Mouse (Mus musculus) lung, adult 18-20 months (tissue): Measurements from ENCODE around the gene 2810004N23Rik.

Experiments
- DNase-seq, 2 experiments: peaks; one replicate each; pipeline ENCODE4 v3.0.0; 2022; ENCODE audit warnings: mixed read lengths in 2 of 2

Gene 2810004N23Rik

DNA sequence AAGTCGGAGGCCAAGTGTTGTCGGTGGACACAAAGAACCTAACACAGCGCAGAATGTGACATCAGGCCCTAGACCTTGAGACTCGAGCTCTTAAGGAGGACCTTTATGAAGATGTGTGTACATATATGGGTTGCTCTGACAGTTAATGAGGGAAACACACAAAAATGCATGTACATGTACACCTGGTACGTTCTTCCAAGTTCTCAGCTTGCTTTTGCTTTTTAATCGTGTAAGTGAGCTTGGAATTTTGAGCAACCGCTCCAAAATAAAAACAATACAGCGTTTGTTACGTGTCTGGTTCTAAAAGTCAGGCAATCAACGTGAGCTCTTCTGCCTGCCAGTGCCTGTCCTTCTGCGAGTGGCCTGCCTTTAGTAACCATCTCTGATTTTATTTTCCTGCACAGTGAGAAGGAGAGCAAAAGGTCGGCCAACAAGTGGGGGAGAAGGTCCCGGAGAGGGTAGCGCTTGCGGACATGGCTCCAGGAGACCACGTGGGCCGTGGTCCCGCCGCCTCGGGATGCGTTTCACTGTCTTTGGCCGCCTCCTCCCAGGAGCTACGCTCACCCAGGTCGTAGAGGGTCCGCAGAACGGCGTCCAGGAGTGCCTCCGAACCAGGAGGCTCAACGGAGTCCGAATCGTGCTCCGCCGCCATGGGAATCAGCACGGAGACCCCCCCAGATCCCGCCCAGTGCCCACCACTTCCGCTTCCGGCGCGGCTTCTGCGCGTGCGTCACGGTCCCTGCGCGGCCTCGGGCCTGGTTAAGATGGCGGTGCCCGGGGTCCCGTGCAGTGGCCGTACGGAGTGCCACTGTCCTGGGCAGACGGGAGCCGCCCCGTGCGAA is at the start of gene 2810004N23Rik, which contains the start of gene Gnpat:
Gene 2810004N23Rik, minus strand, starts transcription at position 800 of the 842 bp plus-strand sequence.
Gene Gnpat, plus strand, starts transcription at position 713 of the 842 bp plus-strand sequence.
- peak; percentile 91 to 94 for DNase-seq

DNA sequence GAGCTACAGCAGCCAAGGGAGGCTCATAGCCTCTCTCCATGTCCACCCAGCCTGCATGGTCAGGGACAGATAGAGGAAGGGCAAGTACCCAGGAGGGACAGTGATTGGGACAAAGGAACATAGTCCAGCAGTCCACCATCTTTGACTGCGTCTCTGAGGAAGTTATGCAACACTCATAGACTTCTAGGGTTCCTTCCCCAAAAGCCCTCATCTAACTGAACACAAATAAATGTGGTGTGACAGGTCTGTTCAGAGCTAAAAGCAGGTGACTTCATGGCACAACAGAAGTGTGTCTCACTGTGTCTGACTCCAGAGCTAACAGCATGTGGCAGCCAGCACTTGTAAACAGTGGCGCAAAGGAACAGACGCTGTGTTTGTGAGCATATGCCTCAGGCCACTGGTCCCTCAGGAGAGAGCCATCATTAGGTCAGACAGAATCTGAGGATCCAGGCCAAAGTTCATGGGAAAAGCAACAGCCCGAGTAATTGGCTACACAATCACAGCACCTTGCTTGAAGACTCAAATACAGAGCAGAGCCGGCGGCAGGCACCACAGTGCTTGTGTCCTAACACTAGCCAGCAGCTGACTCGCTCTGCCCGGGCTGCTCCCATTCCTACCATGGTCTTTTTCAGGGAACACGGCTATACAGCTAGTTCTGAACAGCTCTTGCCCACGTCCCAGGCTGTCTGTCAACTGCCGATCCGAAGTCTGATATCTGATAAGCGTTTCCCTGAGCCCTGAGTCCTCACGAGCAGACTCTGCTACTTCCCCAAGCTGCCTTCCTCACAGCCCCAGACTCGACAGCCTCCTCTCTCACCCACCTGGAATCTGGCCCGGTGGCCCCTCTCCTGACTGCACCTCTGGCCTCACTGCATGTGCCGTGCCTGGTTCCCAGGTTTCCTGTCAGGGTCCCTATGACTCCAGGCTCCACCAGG is 49.3 kb upstream of the 2810004N23Rik start:
- DNase-seq, result no peak

DNA sequence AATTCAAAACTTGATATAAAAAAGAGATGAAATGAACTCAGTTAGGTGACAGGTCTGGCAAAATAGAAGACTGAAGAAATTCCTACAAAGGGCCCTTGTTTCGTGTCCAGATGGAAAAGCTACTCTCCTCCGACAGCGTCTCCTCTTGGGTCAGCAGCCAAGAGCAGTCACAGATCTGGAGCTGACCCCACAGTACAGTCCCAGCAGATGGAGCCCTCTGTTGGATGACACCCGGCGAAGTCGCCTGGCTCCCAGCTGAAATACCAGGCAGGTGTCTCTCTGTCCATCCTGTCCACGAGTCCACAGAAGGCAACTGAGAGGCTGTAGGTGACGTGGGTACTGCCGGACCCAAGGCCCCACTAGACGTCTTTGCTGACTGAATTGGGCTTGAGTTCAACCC is 47.4 kb upstream of the 2810004N23Rik start:
- no peak for DNase-seq

DNA sequence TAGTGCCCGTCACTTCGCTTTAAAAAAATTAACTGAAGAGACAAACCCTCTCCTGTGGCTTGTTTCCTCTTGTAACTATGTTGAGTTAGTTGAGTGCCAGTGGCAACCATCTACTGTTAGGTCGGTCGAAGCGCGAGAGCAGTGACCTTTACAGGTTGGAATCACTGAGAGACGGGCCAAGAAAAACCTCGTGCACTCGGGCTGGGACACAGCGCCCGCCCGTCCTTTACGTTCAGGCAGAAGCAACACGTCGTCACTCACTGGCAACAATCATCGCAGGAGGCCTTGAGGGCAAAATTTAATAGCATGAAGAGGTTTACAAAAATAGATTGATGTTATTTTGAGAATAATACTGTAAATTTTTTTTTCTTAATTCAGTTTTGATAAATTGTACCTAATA is 47.0 kb upstream of the 2810004N23Rik start:
- DNase-seq, result no peak

DNA sequence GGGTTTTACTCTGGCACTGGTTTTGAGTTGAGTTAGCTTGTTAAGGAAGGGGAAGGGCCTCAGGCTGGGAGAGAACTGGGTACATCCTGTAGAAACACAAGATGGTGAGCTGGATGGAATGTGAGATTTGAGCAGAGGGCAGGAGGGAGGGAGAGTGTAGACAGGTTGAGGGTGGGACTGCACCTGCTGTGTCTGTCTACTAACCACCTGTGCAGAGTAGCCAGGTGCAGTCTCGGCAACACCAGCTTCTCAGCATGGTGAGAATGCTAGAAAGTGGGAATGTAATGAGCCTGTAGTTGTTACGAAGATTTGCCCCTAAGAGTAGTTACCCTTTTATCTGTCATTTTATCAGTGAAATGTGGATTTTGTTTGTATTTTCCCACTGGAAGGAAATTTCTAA is 42.6 kb upstream of the 2810004N23Rik start:
- DNase-seq, result no peak

DNA sequence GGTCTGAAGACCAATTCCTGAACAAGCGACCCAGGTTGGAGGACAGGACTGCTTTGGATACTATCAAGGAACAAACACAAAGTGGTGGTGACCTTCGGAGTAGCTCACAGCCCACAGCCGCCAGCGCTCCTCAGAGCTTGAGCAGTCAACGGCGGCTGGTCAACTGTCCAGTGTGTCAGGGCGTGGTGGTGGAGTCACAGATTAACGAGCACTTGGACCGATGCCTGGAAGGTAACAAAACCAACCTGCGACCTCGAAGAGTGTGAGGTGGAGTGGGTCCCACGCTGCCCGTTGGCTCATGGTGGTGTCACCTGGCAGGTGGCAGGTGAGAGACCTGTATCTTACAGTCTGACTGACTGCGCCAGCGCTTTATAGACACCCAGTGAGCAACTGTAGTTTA is 40.3 kb upstream of the 2810004N23Rik start:
- DNase-seq, result no peak

DNA sequence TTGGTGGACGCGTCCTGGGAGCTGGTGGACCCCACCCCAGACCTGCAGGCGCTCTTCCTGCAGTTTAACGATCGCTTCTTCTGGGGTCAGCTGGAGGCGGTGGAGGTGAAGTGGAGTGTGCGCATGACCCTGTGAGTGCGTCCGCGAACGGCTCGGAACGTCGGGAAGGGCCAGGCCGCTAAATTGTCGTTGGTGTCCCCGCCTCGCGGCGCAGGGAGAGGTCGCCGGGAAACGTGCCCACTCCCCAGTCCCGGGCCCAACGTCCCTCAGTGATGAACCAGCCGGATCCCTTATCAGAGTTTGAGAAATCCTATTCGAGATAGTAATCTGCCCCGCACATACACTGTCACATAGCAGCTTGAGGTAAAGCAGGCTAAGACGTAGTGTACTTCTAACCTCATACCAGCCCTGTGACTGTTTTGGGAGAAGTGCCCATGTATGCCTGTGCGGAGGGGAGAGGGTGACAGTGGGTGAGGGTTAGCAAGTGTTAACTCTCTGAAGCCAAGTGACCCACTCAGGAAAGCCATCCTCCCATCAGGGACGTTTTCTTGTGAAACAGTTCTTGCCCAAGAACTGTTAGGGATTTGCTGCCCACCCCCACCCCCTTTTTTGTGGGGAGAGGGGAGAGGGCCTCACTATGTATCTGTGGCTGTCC is 35.5 kb upstream of the 2810004N23Rik start:
- no peak for DNase-seq

DNA sequence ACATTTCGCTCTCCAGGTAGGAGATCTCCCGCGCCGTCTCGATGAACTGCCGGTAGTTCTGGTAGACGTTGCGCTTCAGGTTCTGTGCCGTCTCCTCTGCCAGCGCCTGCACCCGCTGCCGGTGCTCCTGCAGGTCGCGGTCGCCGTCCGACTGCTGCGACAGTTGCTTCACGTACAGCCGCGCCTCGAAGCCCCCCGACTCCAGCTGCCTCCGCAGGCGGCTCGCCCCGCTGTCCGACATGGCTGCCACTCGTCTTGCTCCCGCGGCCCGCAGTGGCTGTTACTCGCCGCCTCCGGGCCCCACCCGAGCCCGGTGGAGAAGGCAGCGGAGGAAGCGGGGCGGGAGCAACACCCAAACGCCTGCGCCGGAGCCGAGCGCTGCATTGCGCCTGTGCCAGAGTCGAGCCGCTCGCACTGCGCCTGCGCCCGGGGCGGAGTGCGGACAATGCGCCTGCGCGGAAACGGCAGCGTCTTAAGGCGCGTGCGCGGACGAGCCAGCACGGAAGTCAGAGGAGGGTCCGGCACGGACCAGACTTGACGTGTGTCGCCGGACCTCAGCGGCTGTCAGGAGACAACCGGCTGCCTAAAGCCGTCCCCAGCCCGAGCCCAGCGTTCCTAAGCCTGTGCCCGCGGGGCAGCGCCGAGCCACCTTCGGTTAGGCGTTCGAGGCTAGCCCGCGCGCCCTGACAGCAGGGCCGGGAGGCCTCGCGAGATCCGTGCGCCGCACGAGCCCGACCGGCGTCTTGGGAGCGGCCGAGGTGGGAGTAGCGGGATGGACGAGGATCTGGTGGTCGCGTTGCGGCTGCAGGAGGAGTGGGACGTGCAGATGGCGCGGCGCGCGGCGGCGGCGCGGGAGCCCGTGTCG is 34.7 kb upstream of the 2810004N23Rik start, which contains the start of the genes Exoc8 and Sprtn:
Gene Exoc8, minus strand, starts transcription at position 320 of the 865 bp plus-strand sequence.
Gene Sprtn, plus strand, starts transcription at position 501 of the 865 bp plus-strand sequence.
- DNase-seq, result peak; percentile 95 to 97

DNA sequence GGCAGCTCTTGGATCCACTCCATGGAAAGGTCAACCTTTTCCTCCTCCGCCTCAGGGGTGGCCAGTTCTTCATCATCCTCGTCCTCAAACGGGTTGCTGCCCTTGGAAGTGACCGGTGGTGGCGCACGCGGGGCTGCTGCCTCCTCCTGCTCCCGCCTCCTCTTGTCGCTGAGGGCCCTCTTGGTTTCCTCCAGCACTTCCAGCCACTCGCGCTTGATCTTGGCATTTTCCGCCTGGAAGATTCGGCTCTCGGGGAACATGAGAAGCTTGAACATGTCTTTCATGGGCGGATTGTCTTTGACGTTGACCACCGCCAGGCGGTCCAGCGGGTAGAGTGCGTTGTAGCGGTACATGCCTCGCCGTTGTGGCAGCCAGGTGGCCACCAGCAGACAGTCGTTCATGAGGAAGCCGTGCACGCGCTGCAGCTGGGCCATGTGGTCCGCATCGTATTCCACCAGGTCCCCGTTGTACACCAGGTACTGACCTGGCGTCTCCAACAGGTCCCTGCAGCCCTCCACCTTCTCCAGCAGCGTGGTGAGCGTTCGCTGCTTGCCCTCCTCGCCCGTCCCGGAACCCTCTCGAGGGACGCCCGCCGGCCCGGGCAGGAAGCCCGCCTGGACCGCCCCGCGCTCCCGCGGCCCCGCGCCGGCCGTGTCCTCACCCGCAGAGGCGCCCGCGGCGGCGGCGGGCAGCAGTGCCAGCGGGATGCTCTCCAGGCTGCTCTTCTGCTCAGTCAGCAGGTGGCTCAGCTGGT is 33.9 kb upstream of the 2810004N23Rik start:
- peak; percentile 90 to 92 for DNase-seq

DNA sequence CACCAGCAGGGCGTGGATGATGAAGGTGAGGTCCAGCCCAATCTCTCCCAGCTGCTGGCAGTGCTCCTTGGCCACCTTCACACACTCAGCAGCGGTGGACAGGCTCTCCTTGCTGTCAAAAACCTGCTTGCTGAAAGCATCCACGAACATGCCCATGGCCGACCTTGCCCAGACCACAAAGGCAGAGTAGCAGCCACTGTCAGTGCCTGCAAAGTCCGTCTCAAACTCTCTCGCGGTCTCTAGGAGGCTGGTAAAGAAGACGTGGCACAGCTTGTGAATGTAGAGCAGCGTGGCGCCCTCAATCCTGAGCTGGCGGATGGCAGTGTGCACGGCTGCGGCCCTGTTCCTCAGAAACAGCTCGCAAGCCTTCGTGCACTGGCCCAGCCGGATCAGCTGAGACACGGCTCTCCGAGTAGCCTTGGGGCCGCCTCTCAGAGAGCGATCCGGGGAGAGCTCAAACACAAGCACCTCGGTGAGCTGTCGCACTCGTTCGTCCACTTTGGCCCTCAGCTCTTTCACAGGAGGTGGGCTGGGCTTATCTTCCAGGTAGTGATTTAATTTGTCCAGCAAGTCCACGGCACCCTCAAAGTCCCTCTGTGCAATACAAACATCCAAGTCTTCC is 33.2 kb upstream of the 2810004N23Rik start:
- no peak for DNase-seq

DNA sequence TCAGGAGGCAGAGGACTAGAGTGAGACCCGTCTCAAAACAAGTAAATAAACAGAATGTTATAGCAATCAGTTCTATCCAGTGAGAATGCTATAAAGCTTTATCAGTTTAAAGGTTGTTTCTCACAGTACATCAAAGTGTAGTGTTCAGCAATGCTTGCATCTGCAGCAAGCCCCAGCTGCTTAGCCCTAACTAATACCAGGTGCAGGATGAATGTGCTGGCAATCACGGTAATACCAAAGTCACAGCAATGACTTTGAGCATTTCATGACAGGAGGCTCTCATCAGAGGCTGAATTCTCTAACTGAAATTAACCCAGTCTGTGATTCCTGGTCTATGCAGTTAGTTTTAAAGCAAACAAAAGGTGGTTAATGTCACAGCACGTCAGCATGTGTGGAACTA is 29.7 kb upstream of the 2810004N23Rik start:
- no peak for DNase-seq

DNA sequence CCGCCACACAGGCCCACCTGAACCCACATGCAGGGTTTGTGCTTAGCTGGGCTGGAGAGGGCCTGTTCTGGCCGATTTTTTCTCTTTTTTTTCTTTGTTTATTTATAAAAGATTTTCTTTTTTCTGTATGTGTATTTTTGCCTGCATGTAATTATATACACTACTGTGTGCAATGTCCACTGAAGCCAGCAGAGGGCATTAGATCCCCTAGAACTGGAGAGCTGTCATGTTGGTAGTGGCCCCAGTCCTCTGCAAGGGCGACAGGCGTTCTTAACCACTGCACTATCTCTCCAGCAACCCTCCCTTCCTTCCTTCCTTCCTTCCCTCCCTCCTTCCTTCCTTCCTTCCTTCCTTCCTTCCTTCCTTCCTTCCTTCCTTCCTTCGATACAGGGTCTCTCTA is 25.5 kb upstream of the 2810004N23Rik start:
- DNase-seq, result no peak

DNA sequence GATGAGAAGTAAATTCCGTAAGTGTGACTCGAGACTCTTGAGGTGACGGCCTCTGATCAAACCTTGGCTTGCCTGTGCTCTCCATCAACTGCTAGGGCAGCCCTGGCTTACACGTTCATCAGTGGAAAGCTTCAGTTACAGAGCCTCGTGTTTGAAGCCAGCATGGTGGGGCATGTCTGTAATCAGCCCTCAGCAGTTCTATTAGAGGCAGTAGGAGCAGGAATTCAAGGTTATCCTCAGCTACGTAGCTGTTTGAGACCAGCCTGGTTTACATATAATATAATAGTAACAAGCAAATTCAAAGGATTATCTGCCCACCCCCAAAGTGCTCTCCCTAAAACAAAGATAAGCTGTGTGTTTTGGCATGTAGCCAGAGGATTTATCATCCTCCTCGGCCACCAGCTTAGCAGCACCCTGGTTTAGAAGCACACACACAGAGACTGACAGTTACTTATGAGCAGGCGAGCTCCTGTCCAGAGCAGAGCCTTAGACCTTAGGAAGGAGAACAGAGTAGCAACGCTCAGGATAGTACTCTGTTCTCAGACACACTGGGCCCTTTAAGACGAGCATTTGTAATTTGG is 16.1 kb upstream of the 2810004N23Rik start:
- DNase-seq, result no peak

DNA sequence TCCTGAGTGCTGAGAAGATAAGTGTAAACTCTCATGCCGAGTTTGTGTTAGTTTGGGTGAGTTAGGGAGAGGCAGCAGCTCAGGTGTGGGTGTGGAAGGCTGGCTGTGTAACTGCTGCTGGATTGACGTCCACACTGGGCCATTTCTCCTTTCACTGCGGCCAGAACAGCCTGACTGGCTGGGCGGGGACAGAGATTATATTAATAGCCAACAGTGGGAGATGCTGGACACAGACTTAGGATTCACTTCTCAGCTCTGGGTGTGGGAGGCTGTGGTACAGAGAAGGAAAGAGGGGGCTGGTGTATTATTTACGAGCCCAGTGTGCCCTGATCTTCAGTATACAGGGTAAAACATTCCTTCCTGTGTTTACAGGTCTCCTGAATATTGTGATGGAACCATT is 15.2 kb upstream of the 2810004N23Rik start:
- DNase-seq, result no peak

DNA sequence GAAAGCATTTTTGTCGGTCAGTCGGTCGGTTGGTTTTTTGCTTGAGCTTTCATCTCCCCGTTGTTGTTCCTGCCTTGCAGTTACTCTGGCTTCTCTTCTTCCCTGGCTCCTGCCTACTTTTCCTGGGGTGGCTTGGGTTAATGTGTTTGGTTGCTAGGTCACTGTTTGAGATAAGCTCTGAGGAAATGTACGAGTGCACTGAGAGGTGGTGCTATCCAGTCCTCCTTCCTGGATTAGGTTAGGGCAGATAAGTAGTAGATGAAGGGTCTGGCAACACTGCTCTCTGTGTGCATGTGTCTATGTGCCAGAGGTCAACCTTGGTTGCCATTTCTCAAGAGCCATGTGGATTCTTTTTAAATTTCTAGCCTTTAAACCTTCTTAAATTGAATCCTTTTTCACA is 9.8 kb upstream of the 2810004N23Rik start:
- DNase-seq, result peak; percentile 17 to 49

DNA sequence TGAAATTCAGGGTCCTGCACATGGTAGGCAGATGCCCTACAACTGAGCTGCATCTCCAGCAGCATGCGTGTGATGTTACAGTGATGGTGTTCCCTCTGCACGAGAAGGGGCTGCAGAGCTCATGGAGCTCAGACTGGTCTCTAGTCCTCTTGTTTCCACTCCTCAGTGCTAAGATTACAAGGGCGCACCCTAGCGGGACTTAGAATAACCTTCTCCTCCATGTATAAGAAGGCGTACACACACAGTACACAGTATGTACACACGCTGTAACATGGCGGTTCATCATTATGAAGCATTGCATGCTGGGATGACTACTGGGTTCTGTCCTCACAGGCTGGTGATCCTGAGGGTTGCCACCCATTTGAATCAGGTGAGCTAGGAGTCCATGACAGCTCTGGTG is 9.2 kb upstream of the 2810004N23Rik start:
- no peak for DNase-seq

DNA sequence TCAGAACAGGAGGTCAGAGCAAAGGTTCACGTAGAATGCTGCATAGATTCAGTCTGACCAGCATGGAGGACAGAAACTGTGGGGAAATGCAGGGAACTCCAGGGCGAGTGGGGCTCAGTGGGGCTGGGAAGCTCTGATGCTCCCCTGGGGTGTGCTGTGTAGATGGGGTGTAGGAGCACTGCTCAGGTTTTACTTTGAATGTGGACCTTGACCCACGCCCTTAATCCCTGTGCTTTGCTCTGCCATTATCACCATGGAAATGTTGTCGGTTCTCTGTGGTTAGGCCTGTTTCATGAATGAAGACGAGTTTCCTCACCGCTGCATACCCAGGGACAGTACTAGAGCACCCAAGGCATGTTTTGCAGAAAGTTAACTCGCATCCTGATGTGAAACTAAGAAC is 8.6 kb upstream of the 2810004N23Rik start:
- no peak for DNase-seq

DNA sequence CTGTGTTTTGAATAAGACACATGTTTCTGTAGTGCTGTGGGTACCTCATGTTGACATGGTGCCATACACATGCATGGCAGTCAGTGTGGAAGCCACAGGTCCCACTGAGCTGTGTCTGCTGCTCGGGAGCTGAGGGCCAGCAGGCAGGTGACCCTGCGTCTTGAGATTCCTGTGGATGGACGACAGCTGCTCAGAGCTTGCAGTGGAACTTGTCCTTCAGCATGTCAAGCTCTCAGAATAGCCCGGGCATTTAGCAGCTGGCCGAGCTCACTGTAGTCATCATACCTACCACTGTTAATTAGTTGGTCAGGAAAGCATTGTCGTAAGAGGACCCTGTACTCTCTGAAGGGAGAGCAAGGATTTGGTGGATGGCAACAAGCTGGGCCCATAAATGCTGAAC is 6.8 kb upstream of the 2810004N23Rik start:
- no peak for DNase-seq

DNA sequence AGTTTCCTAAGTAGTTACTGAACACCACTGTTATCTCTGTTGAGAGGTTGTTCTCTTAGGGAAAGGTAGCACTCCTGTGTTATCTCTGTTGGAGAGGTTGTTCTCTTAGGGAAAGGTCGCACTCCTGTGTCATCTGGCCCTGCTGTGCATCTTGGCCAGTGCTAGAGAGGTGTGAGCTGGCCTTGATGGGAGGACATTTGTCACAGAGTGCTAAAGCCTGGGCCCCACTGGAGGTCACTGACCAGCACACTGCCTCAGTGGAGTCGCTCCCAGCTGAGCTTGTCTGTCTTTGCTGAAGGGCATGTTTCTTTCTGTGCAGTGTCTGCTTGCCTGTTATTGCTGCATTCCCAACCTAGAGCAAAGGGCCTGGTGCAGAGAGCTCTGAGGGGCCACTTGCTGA is 4.2 kb upstream of the 2810004N23Rik start:
- no peak for DNase-seq

DNA sequence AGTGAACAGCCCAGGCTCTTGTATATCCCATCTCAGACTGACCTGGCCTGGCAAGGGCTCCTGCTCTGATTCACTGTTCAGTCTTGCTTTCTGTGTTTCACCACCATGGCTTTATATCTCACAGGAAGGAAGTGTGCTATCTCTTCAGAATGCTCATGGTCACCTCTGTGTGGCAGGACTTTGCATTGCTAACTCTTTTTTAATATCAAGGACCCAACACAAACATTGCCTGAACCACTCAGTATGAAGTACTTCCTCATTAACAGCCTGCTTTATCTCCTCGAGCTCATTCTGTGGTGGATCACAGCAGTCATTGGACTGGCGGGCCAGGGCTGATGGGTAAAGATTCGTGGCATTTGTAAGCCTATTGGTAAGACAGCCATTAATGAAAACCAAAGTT is 3.7 kb upstream of the 2810004N23Rik start:
- DNase-seq, result no peak
